Mouse (Mus musculus): ENCODE measurements at regions not wholly inside any gene's neighbourhood (a gene's known extent, or its start where the extent isn't known, plus 50 kb on each side); places are given as distances from the start of the nearest gene placed in this dataset.

DNA sequence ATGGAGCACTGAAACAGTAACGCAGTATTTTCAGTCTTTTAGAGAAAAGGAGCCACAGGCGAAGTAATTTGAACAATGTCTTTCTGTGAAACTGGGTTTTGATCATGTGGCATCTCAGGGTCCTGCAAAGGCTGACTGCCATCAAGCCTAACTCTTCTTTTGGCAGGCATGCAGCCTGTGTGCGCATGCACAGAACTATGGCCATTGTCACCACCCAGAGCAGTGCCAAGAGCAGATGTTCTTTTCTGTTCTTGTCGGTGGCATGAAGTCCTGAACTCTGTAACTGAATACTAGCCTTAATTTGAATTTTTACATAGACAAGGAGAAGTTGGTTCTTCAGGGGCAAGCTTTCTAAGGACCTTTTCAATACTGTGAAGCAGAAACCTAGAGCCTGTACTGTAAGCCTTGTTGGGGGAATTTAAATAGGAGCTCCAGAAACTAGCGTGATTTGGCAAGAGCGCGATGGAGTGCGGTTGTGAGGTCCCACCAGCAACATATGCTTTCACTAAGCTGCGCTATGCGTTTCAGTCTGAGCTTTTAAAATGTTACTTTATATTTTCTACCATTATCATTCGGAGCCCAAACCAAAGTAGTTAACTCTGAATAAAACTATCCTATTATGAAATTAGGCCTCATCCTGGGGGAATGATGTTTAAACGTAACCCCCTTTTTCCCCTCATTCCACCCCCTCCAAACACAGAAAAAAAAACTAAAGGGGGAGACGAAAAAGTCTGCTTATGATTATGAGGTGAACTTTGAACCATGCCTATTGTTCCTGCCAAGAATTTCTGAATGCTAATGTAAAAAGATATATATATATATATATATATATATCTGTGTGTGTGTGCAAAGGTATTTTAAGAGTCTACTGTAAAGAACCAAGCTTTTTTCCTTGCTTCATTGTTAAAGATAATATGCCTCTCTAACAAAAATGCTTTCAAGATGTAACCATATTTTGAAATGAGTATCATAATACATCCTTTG is 606.3 kb downstream of the Nfib start:
- TF ChIP-seq EP300 (IDR thresholded peaks at IDR 0.05) (no peak), CTCF (IDR thresholded peaks at IDR 0.05) (no peak)

All from lung, postnatal 0 days (tissue).